Mouse (Mus musculus) neural tube, embryonic 15.5 days (tissue): ENCODE measurements at regions not wholly inside any gene's neighbourhood (a gene's known extent, or its start where the extent isn't known, plus 50 kb on each side); places are given as distances from the start of the nearest gene placed in this dataset.
A peak's percentile ranks its signal among the peaks of the same experiment; 100 is the strongest.

Experiments used
- ATAC-seq: fragments of 200-750 bp; cut with Nextera tagmentation; 2 replicates; pipeline ENCODE4 v1.8.0; 2017; ENCODE audit warnings: mild to moderate bottlenecking, moderate TSS enrichment, moderate library complexity; ENCODE audit not compliant: low FRiP score
- H3K27ac ChIP-seq: fragments of 300-500 bp; sonication (generic); replicated peaks from 2 replicates; pipeline ENCODE4 v1.5.1; 2015; ENCODE audit warnings: mild to moderate bottlenecking, inconsistent platforms
- H3K27me3 ChIP-seq: fragments of 300-500 bp; sonication (generic); replicated peaks from 2 replicates; pipeline ENCODE4 v1.6.1; 2015; ENCODE audit warnings: inconsistent platforms
- H3K36me3 ChIP-seq: fragments of 300-500 bp; sonication (generic); 2 replicates; pipeline ENCODE4 v1.6.1; 2015; ENCODE audit warnings: inconsistent platforms
- H3K4me1 ChIP-seq: fragments of 300-500 bp; sonication (generic); 2 replicates; pipeline ENCODE4 v1.6.1; 2015; ENCODE audit warnings: inconsistent platforms
- H3K4me2 ChIP-seq: fragments of 300-500 bp; sonication (generic); 2 replicates; pipeline ENCODE4 v1.6.1; 2015; ENCODE audit warnings: inconsistent platforms, mild to moderate bottlenecking, moderate library complexity
- H3K4me3 ChIP-seq: fragments of 300-500 bp; sonication (generic); replicated peaks from 2 replicates; pipeline ENCODE4 v1.5.1; 2015; ENCODE audit warnings: mild to moderate bottlenecking, inconsistent platforms
- H3K9ac ChIP-seq: fragments of 300-500 bp; sonication (generic); replicated peaks from 2 replicates; pipeline ENCODE4 v1.6.1; 2015; ENCODE audit warnings: mild to moderate bottlenecking, inconsistent platforms
- H3K9me3 ChIP-seq: fragments of 300-500 bp; sonication (generic); replicated peaks from 2 replicates; pipeline ENCODE4 v1.6.1; 2016; ENCODE audit warnings: inconsistent platforms
- WGBS: fragments of 180-500 bp; shearing (Covaris S2); methylation state at CpG from one replicate; pipeline ENCODE4 v1.1.7; 2015; ENCODE audit warnings: mixed read lengths; 5-methylcytosine and 5-hydroxymethylcytosine counted together

GRCm38 (mm10) chr6:93623541-93623940 is 660.2 kb downstream of the Magi1 start:
- no peak for ATAC-seq
- no peaks in the 10 kb centered on the region for H3K9me3 ChIP-seq
- WGBS, result 7% methylated on average over 5 of the region's 5 CpGs
- H3K36me3 ChIP-seq, result no peaks in the 10 kb centered on the region
- H3K27ac ChIP-seq, result no peak overlapping the region
- peaks cover 4% of the 10 kb centered on the region; the same call in 1 of the 2 replicates for H3K4me1 ChIP-seq
- H3K9ac ChIP-seq, result no peak overlapping the region
- H3K4me2 ChIP-seq, result no peak overlapping the region
- H3K4me3 ChIP-seq, result no peak overlapping the region
- 0 out of 2 replicates have a peak, but pooled peaks cover 3% of the 10 kb centered on the region for H3K27me3 ChIP-seq

- Histone ChIP-seq H3K27me3 (no peaks in the 10 kb centered on the region), H3K4me2 (no peak overlapping the region), H3K9ac (no peak overlapping the region), H3K4me3 (no peak overlapping the region), H3K4me1 (no peaks in the 10 kb centered on the region), H3K27ac (no peak overlapping the region), H3K36me3 (no peaks in the 10 kb centered on the region), H3K9me3 (no peaks in the 10 kb centered on the region)
- ATAC-seq, result no peak
Observed at GRCm38 (mm10) chr6:93616926-93617325, 666.8 kb downstream of the Magi1 start.

- Histone ChIP-seq H3K4me3 (no peak overlapping the region), H3K9ac (no peak overlapping the region), H3K27me3 (no peaks in the 10 kb centered on the region), H3K4me1 (no peaks in the 10 kb centered on the region), H3K4me2 (no peak overlapping the region), H3K27ac (no peak overlapping the region), H3K9me3 (no peaks in the 10 kb centered on the region), H3K36me3 (no peaks in the 10 kb centered on the region)
- no peak for ATAC-seq
- 95% methylated on average over 2 of the region's 2 CpGs for WGBS
Observed at GRCm38 (mm10) chr6:93600376-93600775, 657.1 kb upstream of the Adamts9 start.

- no peak for ATAC-seq
- no peaks in the 10 kb centered on the region for H3K4me1 ChIP-seq
- no peaks in the 10 kb centered on the region for H3K36me3 ChIP-seq
- no peaks in the 10 kb centered on the region for H3K27me3 ChIP-seq
- WGBS, result 75% methylated on average over 3 of the region's 3 CpGs
- no peaks in the 10 kb centered on the region for H3K9me3 ChIP-seq
- H3K9ac ChIP-seq, result no peak overlapping the region
- no peak overlapping the region for H3K27ac ChIP-seq
- no peak overlapping the region for H3K4me2 ChIP-seq
- no peak overlapping the region for H3K4me3 ChIP-seq
Observed at GRCm38 (mm10) chr6:93599371-93599770, 656.1 kb upstream of the Adamts9 start.

- H3K4me1 ChIP-seq, result no peaks in the 10 kb centered on the region
- H3K4me3 ChIP-seq, result no peak overlapping the region
- no peak overlapping the region for H3K4me2 ChIP-seq
- no peaks in the 10 kb centered on the region for H3K27me3 ChIP-seq
- ATAC-seq, result no peak
- WGBS, result 59% methylated on average over 2 of the region's 2 CpGs
- H3K9ac ChIP-seq, result no peak overlapping the region
- H3K27ac ChIP-seq, result no peak overlapping the region
- H3K36me3 ChIP-seq, result no peaks in the 10 kb centered on the region
- no peaks in the 10 kb centered on the region for H3K9me3 ChIP-seq
Observed at GRCm38 (mm10) chr6:93589935-93590334, 646.6 kb upstream of the Adamts9 start.

- Histone ChIP-seq H3K9me3 (no peaks in the 10 kb centered on the region), H3K4me3 (no peak overlapping the region), H3K27ac (no peak overlapping the region), H3K4me1 (no peaks in the 10 kb centered on the region), H3K36me3 (no peaks in the 10 kb centered on the region), H3K4me2 (no peak overlapping the region), H3K9ac (no peak overlapping the region), H3K27me3 (no peaks in the 10 kb centered on the region)
- WGBS, result 100% methylated on average over 2 of the region's 2 CpGs
- ATAC-seq, result no peak
Observed at GRCm38 (mm10) chr6:93586871-93587270, 643.6 kb upstream of the Adamts9 start.

GRCm38 (mm10) chr6:93581141-93581540 is 637.8 kb upstream of the Adamts9 start:
- 86% methylated on average over 7 of the region's 7 CpGs for WGBS
- Histone ChIP-seq H3K4me1 (peaks cover 4% of the 10 kb centered on the region; the same call in 1 of the 2 replicates), H3K36me3 (no peaks in the 10 kb centered on the region), H3K4me2 (no peak overlapping the region), H3K27ac (no peak overlapping the region), H3K27me3 (no peaks in the 10 kb centered on the region), H3K9ac (no peak overlapping the region), H3K9me3 (no peaks in the 10 kb centered on the region), H3K4me3 (no peak overlapping the region)
- ATAC-seq, result no peak

- no peak for ATAC-seq
- H3K36me3 ChIP-seq, result no peaks in the 10 kb centered on the region
Observed at GRCm38 (mm10) chr6:93580716-93581115, 637.4 kb upstream of the Adamts9 start.

GRCm38 (mm10) chr6:93575249-93575648 is 632.0 kb upstream of the Adamts9 start:
- Histone ChIP-seq H3K4me1 (no peaks in the 10 kb centered on the region), H3K9ac (no peak overlapping the region), H3K27me3 (no peaks in the 10 kb centered on the region), H3K4me2 (no peak overlapping the region), H3K4me3 (no peak overlapping the region), H3K27ac (no peak overlapping the region), H3K36me3 (no peaks in the 10 kb centered on the region), H3K9me3 (no peaks in the 10 kb centered on the region)
- 57% methylated on average over 6 of the region's 6 CpGs for WGBS
- ATAC-seq, result no peak

More at GRCm38 (mm10) chr6:93580716-93581115, 637.4 kb upstream of the Adamts9 start:
- H3K27ac ChIP-seq, result no peak overlapping the region
- H3K9me3 ChIP-seq, result no peaks in the 10 kb centered on the region
- H3K9ac ChIP-seq, result no peak overlapping the region
- WGBS, result 59% methylated on average over 6 of the region's 6 CpGs
- peaks cover 4% of the 10 kb centered on the region; the same call in 1 of the 2 replicates for H3K4me1 ChIP-seq
- H3K27me3 ChIP-seq, result no peaks in the 10 kb centered on the region
- H3K4me2 ChIP-seq, result no peak overlapping the region
- H3K4me3 ChIP-seq, result no peak overlapping the region

GRCm38 (mm10) chr6:93573679-93574635 is 630.7 kb upstream of the Adamts9 start:
- no peak overlapping the region for H3K9ac ChIP-seq
- no peak overlapping the region for H3K4me3 ChIP-seq
- no peaks in the 10 kb centered on the region for H3K4me1 ChIP-seq
- H3K27ac ChIP-seq, result 0 out of 2 replicates have a peak overlapping the region, but pooled peaks have one; percentile 19
- 52% methylated on average over 7 of the region's 7 CpGs for WGBS
- H3K4me2 ChIP-seq, result no peak overlapping the region
- H3K36me3 ChIP-seq, result no peaks in the 10 kb centered on the region
- H3K27me3 ChIP-seq, result no peaks in the 10 kb centered on the region
- no peaks in the 10 kb centered on the region for H3K9me3 ChIP-seq
- ATAC-seq, result peak; percentile 87

GRCm38 (mm10) chr6:93569866-93570265 is 626.6 kb upstream of the Adamts9 start:
- no peaks in the 10 kb centered on the region for H3K27me3 ChIP-seq
- no peak for ATAC-seq
- 95% methylated on average over 2 of the region's 2 CpGs for WGBS
- H3K4me1 ChIP-seq, result no peaks in the 10 kb centered on the region
- no peak overlapping the region for H3K4me3 ChIP-seq
- H3K4me2 ChIP-seq, result no peak overlapping the region
- no peaks in the 10 kb centered on the region for H3K9me3 ChIP-seq
- H3K9ac ChIP-seq, result no peak overlapping the region
- no peaks in the 10 kb centered on the region for H3K36me3 ChIP-seq
- H3K27ac ChIP-seq, result no peak overlapping the region

GRCm38 (mm10) chr6:93569211-93569610 is 625.9 kb upstream of the Adamts9 start:
- H3K4me2 ChIP-seq, result no peak overlapping the region
- no peaks in the 10 kb centered on the region for H3K36me3 ChIP-seq
- no peak overlapping the region for H3K4me3 ChIP-seq
- no peak overlapping the region for H3K27ac ChIP-seq
- H3K9ac ChIP-seq, result no peak overlapping the region
- no peaks in the 10 kb centered on the region for H3K4me1 ChIP-seq
- H3K27me3 ChIP-seq, result no peaks in the 10 kb centered on the region
- H3K9me3 ChIP-seq, result no peaks in the 10 kb centered on the region
- no peak for ATAC-seq
- 88% methylated on average over 6 of the region's 6 CpGs for WGBS
